Comparison of ENCODE assay signal across 23 mouse cellular contexts in genomic region chr16:14307373-14307772, GRCm38 (mm10). TPM values are rescaled to one million over a fixed set of nuclear protein-coding genes. Genes with fewer than 3 reads are reported as not detected.
DNase-seq lines count a peak whose midpoint lies in the region; ATAC-seq lines count a peak whose summit lies in the region.
"Had no signal": no experiment of that assay in that cellular context is flagged by ENCODE, and none has a peak within 500 bp of the region (broad histone marks: within the 10 kb centered on the region; RNA-seq: fewer than 3 reads in every experiment).

No protein-coding gene starts in this region.

- peaks cover 56% of the 10 kb centered on the region for H3K36me3 ChIP-seq in liver, embryonic 13.5 days

- H3K9me3 ChIP-seq in liver, embryonic 13.5 days (replicated peaks) = no peaks in the 10 kb centered on the region
- H3K9me3 ChIP-seq: embryonic facial prominence, embryonic 12.5 days; heart, embryonic 13.5 days; hindbrain, embryonic 15.5 days; intestine, embryonic 15.5 days; kidney, embryonic 15.5 days; megakaryocyte, embryonic 14.5 days had no signal

- 12% methylated on average over 1 of the region's 1 CpGs for WGBS in liver, embryonic 13.5 days (ENCODE audit: insufficient replicate concordance)

- peak; percentile 88 for DNase-seq in MEL-GATA-1-ER (ENCODE audit: extremely low read depth, low read depth)
- peak; percentile 63 for DNase-seq in liver, embryonic 13.5 days
- DNase-seq in right cerebral cortex, adult 18-20 months = no peak
- DNase-seq in testis, postnatal 10 days (ENCODE audit: low spot score) = no peak
- no peak for DNase-seq in yolk sac, embryonic 10.5 days (ENCODE audit: low spot score)
- DNase-seq: adrenal gland, postnatal 36 days; cerebellum, adult 9-11 months; gastrocnemius, postnatal 25 days; heart, postnatal 36 days; right cerebral cortex, postnatal 25 days; thymus, adult 18-20 months had no signal

- peak overlapping the region; percentile 96 for H3K27ac ChIP-seq in liver, embryonic 13.5 days
- H3K27ac ChIP-seq: embryonic facial prominence, embryonic 12.5 days; heart, embryonic 13.5 days; hindbrain, embryonic 15.5 days; intestine, embryonic 15.5 days; kidney, embryonic 15.5 days had no signal

- H3K4me2 ChIP-seq in liver, embryonic 13.5 days = peak overlapping the region; percentile 65
- H3K4me2 ChIP-seq: embryonic facial prominence, embryonic 12.5 days; heart, embryonic 13.5 days; hindbrain, embryonic 15.5 days; intestine, embryonic 15.5 days; kidney, embryonic 15.5 days had no signal

- H3K4me1 ChIP-seq in liver, embryonic 13.5 days (replicated peaks) = peaks cover 52% of the 10 kb centered on the region
- H3K4me1 ChIP-seq: embryonic facial prominence, embryonic 12.5 days; hindbrain, embryonic 15.5 days had no signal

- no peak overlapping the region for H3K4me3 ChIP-seq in liver, embryonic 13.5 days (replicated peaks)
- H3K4me3 ChIP-seq: embryonic facial prominence, embryonic 12.5 days; heart, embryonic 13.5 days; hindbrain, embryonic 15.5 days; intestine, embryonic 15.5 days; kidney, embryonic 15.5 days had no signal

- peak overlapping the region; percentile 55; the same call in 1 of the 2 replicates for H3K9ac ChIP-seq in liver, embryonic 13.5 days
- H3K9ac ChIP-seq: embryonic facial prominence, embryonic 12.5 days; heart, embryonic 13.5 days; hindbrain, embryonic 15.5 days; intestine, embryonic 15.5 days; kidney, embryonic 15.5 days had no signal

- H3K27me3 ChIP-seq in liver, embryonic 13.5 days = no peaks in the 10 kb centered on the region
- H3K27me3 ChIP-seq: embryonic facial prominence, embryonic 12.5 days; heart, embryonic 13.5 days; hindbrain, embryonic 15.5 days; intestine, embryonic 15.5 days; kidney, embryonic 15.5 days; megakaryocyte, embryonic 14.5 days had no signal

- ATAC-seq in erythroblast, adult 5-6 weeks (replicated peaks; ENCODE audit: low FRiP score, poor library complexity, severe bottlenecking) = peak; percentile 72
- ATAC-seq in liver, embryonic 13.5 days (ENCODE audit: low read depth) = peak; percentile 57
- ATAC-seq in megakaryocyte progenitor cell, adult 5-6 weeks (replicated peaks; ENCODE audit: poor library complexity) = peak; percentile 68
- ATAC-seq: forebrain, embryonic 16.5 days; intestine, embryonic 15.5 days; lung, postnatal 0 days; midbrain, embryonic 16.5 days had no signal

RNA-seq across cellular contexts. Expression of gene Fopnl, which starts 9.8 kb away (rescaled TPM):
- total RNA-seq in erythroblast, adult 5-6 weeks (2015; ENCODE audit: low replicate concordance) = 25.4 and 37.0 TPM in 2 replicates
- total RNA-seq in erythroblast, adult 5-6 weeks (2017; ENCODE audit: low replicate concordance) = 12.0 and 15.2 TPM in 2 replicates
- 77.5 and 81.4 TPM in 2 replicates for polyA plus RNA-seq in liver, embryonic 13.5 days (2015; fragmentation: Nextera tagmentation; extraction: Ambion mirVana)
- total RNA-seq in megakaryocyte progenitor cell, adult 5-6 weeks (2015) = 65.4 and 85.3 TPM in 2 replicates
- total RNA-seq in megakaryocyte progenitor cell, adult 5-6 weeks (2017) = 33.9 and 35.0 TPM in 2 replicates

RNA-seq across cellular contexts. Expression of gene Myh11, which starts 16.2 kb away (rescaled TPM):
- total RNA-seq in erythroblast, adult 5-6 weeks (2015; ENCODE audit: low replicate concordance) = not detected in 2 replicates
- not detected in 2 replicates for total RNA-seq in erythroblast, adult 5-6 weeks (2017; ENCODE audit: low replicate concordance)
- polyA plus RNA-seq in liver, embryonic 13.5 days (2015; fragmentation: Nextera tagmentation; extraction: Ambion mirVana) = 0.63 and 0.66 TPM in 2 replicates
- total RNA-seq in megakaryocyte progenitor cell, adult 5-6 weeks (2015) = not detected in 2 replicates
- 0.04 and 0.07 TPM in 2 replicates for total RNA-seq in megakaryocyte progenitor cell, adult 5-6 weeks (2017)
- total RNA-seq: neutrophil, adult 5-6 weeks had no signal

RNA-seq across cellular contexts. Expression of gene Abcc1, which starts 54.0 kb away (rescaled TPM):
- 3.6 and 18.3 TPM in 2 replicates for total RNA-seq in erythroblast, adult 5-6 weeks (2015; ENCODE audit: low replicate concordance)
- total RNA-seq in erythroblast, adult 5-6 weeks (2017; ENCODE audit: low replicate concordance) = 3.2 and 5.0 TPM in 2 replicates
- polyA plus RNA-seq in liver, embryonic 13.5 days (2015; fragmentation: Nextera tagmentation; extraction: Ambion mirVana) = 3.3 and 3.8 TPM in 2 replicates
- 25.9 and 30.6 TPM in 2 replicates for total RNA-seq in megakaryocyte progenitor cell, adult 5-6 weeks (2015)
- 28.8 and 35.6 TPM in 2 replicates for total RNA-seq in megakaryocyte progenitor cell, adult 5-6 weeks (2017)

Comparison
In these comparisons a context has a peak if more than half of its experiments do, and no peak if none do; other contexts are left out.
1. DNase-seq: peak in MEL-GATA-1-ER (single experiment) and liver, embryonic 13.5 days (single experiment); none in right cerebral cortex, adult 18-20 months (single experiment), testis, postnatal 10 days (single experiment) and yolk sac, embryonic 10.5 days (single experiment).
2. Peak in every context shown above with its lines, with median percentiles within 50 percentile points of each other: ATAC-seq.